Mouse (Mus musculus): ENCODE data around the gene Tnfrsf11a. TPM values are rescaled to one million over a fixed set of nuclear protein-coding genes. Genes with fewer than 3 reads are reported as not detected.

Gene Tnfrsf11a
- 7.0 and 8.4 TPM in 2 replicates for polyA plus RNA-seq (2015; fragmentation: Nextera tagmentation; extraction: Ambion mirVana)

GRCm38 (mm10) chr1:105780457-105781364, at the start of gene Tnfrsf11a:
Tnfrsf11a (plus strand) TSS chr1:105780718.
- Histone ChIP-seq H3K9ac (ENCODE audit: low read depth, low read length) (peak within 1 kb of the TSS; percentile 92), H3K9me3 (ENCODE audit: control insufficient read depth, low read length) (no peaks in the 10 kb centered on the region), H3K27me3 (replicated peaks; ENCODE audit: control insufficient read depth, insufficient read depth, low read length) (no peaks in the 10 kb centered on the region), H3K4me3 (ENCODE audit: low read length) (peak within 1 kb of the TSS; percentile 83), H3K4me1 (ENCODE audit: control insufficient read depth, insufficient read depth, low read length) (peaks cover 8% of the 10 kb centered on the region), H3K36me3 (ENCODE audit: control insufficient read depth, insufficient read depth, low read length) (no peaks in the 10 kb centered on the region), H3K27ac (ENCODE audit: low read length) (peak within 1 kb of the TSS; percentile 76), H3K4me2 (ENCODE audit: low read depth, low read length) (peak within 1 kb of the TSS; percentile 84)
- peak; percentile 77 for ATAC-seq
- WGBS, result 3% methylated on average over 61 of the region's 77 CpGs

GRCm38 (mm10) chr1:105735318-105735717, 45.2 kb upstream of the Tnfrsf11a start:
- Histone ChIP-seq H3K4me2 (ENCODE audit: low read depth, low read length) (no peak overlapping the region), H3K9ac (ENCODE audit: low read depth, low read length) (no peak overlapping the region), H3K27me3 (replicated peaks; ENCODE audit: control insufficient read depth, insufficient read depth, low read length) (no peaks in the 10 kb centered on the region), H3K27ac (ENCODE audit: low read length) (no peak overlapping the region), H3K4me3 (ENCODE audit: low read length) (no peak overlapping the region), H3K36me3 (ENCODE audit: control insufficient read depth, insufficient read depth, low read length) (no peaks in the 10 kb centered on the region; the same call in 1 of the 2 replicates), H3K4me1 (ENCODE audit: control insufficient read depth, insufficient read depth, low read length) (no peaks in the 10 kb centered on the region), H3K9me3 (ENCODE audit: control insufficient read depth, low read length) (no peaks in the 10 kb centered on the region)
- 76% methylated on average over 3 of the region's 3 CpGs for WGBS
- ATAC-seq, result 0 out of 2 replicates have a peak, but pooled peaks have one; percentile 34

GRCm38 (mm10) chr1:105738334-105738733, 42.2 kb upstream of the Tnfrsf11a start:
- WGBS, result 72% methylated on average over 6 of the region's 6 CpGs
- Histone ChIP-seq H3K27ac (ENCODE audit: low read length) (no peak overlapping the region), H3K9ac (ENCODE audit: low read depth, low read length) (no peak overlapping the region), H3K4me1 (ENCODE audit: control insufficient read depth, insufficient read depth, low read length) (no peaks in the 10 kb centered on the region), H3K4me3 (ENCODE audit: low read length) (no peak overlapping the region), H3K9me3 (ENCODE audit: control insufficient read depth, low read length) (no peaks in the 10 kb centered on the region), H3K4me2 (ENCODE audit: low read depth, low read length) (no peak overlapping the region), H3K27me3 (replicated peaks; ENCODE audit: control insufficient read depth, insufficient read depth, low read length) (no peaks in the 10 kb centered on the region), H3K36me3 (ENCODE audit: control insufficient read depth, insufficient read depth, low read length) (peaks cover 3% of the 10 kb centered on the region)
- peak; percentile 56 for ATAC-seq

GRCm38 (mm10) chr1:105739493-105739892, 41.0 kb upstream of the Tnfrsf11a start:
- Histone ChIP-seq H3K27ac (ENCODE audit: low read length) (no peak overlapping the region), H3K4me3 (ENCODE audit: low read length) (no peak overlapping the region), H3K36me3 (ENCODE audit: control insufficient read depth, insufficient read depth, low read length) (peaks cover 7% of the 10 kb centered on the region), H3K4me1 (ENCODE audit: control insufficient read depth, insufficient read depth, low read length) (no peaks in the 10 kb centered on the region), H3K27me3 (replicated peaks; ENCODE audit: control insufficient read depth, insufficient read depth, low read length) (no peaks in the 10 kb centered on the region), H3K9ac (ENCODE audit: low read depth, low read length) (no peak overlapping the region), H3K9me3 (ENCODE audit: control insufficient read depth, low read length) (no peaks in the 10 kb centered on the region), H3K4me2 (ENCODE audit: low read depth, low read length) (no peak overlapping the region)
- peak; percentile 91 for ATAC-seq

- Histone ChIP-seq H3K36me3 (ENCODE audit: control insufficient read depth, insufficient read depth, low read length) (peaks cover 7% of the 10 kb centered on the region), H3K27ac (ENCODE audit: low read length) (no peak overlapping the region), H3K9ac (ENCODE audit: low read depth, low read length) (no peak overlapping the region), H3K4me1 (ENCODE audit: control insufficient read depth, insufficient read depth, low read length) (no peaks in the 10 kb centered on the region), H3K4me3 (ENCODE audit: low read length) (no peak overlapping the region), H3K9me3 (ENCODE audit: control insufficient read depth, low read length) (no peaks in the 10 kb centered on the region), H3K4me2 (ENCODE audit: low read depth, low read length) (no peak overlapping the region), H3K27me3 (replicated peaks; ENCODE audit: control insufficient read depth, insufficient read depth, low read length) (no peaks in the 10 kb centered on the region)
- no peak for ATAC-seq
- WGBS, result 90% methylated on average over 1 of the region's 1 CpGs
Observed at GRCm38 (mm10) chr1:105742481-105742880, 38.0 kb upstream of the Tnfrsf11a start.

- no peak for ATAC-seq
- 80% methylated on average over 1 of the region's 1 CpGs for WGBS
- Histone ChIP-seq H3K27me3 (replicated peaks; ENCODE audit: control insufficient read depth, insufficient read depth, low read length) (no peaks in the 10 kb centered on the region), H3K4me1 (ENCODE audit: control insufficient read depth, insufficient read depth, low read length) (no peaks in the 10 kb centered on the region), H3K36me3 (ENCODE audit: control insufficient read depth, insufficient read depth, low read length) (peaks cover 7% of the 10 kb centered on the region), H3K27ac (ENCODE audit: low read length) (no peak overlapping the region), H3K9me3 (ENCODE audit: control insufficient read depth, low read length) (no peaks in the 10 kb centered on the region), H3K9ac (ENCODE audit: low read depth, low read length) (no peak overlapping the region), H3K4me2 (ENCODE audit: low read depth, low read length) (no peak overlapping the region), H3K4me3 (ENCODE audit: low read length) (no peak overlapping the region)
Observed at GRCm38 (mm10) chr1:105746444-105746843, 34.1 kb upstream of the Tnfrsf11a start.

- Histone ChIP-seq H3K4me2 (ENCODE audit: low read depth, low read length) (no peak overlapping the region), H3K9ac (ENCODE audit: low read depth, low read length) (no peak overlapping the region), H3K27me3 (replicated peaks; ENCODE audit: control insufficient read depth, insufficient read depth, low read length) (no peaks in the 10 kb centered on the region), H3K27ac (ENCODE audit: low read length) (no peak overlapping the region), H3K4me1 (ENCODE audit: control insufficient read depth, insufficient read depth, low read length) (0 out of 2 replicates have a peak, but pooled peaks cover under 1% of the 10 kb centered on the region), H3K9me3 (ENCODE audit: control insufficient read depth, low read length) (no peaks in the 10 kb centered on the region), H3K36me3 (ENCODE audit: control insufficient read depth, insufficient read depth, low read length) (peaks cover 5% of the 10 kb centered on the region), H3K4me3 (ENCODE audit: low read length) (no peak overlapping the region)
- no peak for ATAC-seq
- WGBS, result 87% methylated on average over 5 of the region's 5 CpGs
Observed at GRCm38 (mm10) chr1:105746858-105747596, 33.5 kb upstream of the Tnfrsf11a start.

- Histone ChIP-seq H3K27me3 (replicated peaks; ENCODE audit: control insufficient read depth, insufficient read depth, low read length) (no peaks in the 10 kb centered on the region), H3K4me1 (ENCODE audit: control insufficient read depth, insufficient read depth, low read length) (0 out of 2 replicates have a peak, but pooled peaks cover 3% of the 10 kb centered on the region), H3K9me3 (ENCODE audit: control insufficient read depth, low read length) (no peaks in the 10 kb centered on the region), H3K4me3 (ENCODE audit: low read length) (no peak overlapping the region), H3K4me2 (ENCODE audit: low read depth, low read length) (no peak overlapping the region), H3K9ac (ENCODE audit: low read depth, low read length) (no peak overlapping the region), H3K36me3 (ENCODE audit: control insufficient read depth, insufficient read depth, low read length) (0 out of 2 replicates have a peak, but pooled peaks cover 4% of the 10 kb centered on the region), H3K27ac (ENCODE audit: low read length) (no peak overlapping the region)
- 93% methylated on average over 4 of the region's 4 CpGs for WGBS
- ATAC-seq, result no peak
Observed at GRCm38 (mm10) chr1:105748091-105748799, 32.3 kb upstream of the Tnfrsf11a start.

GRCm38 (mm10) chr1:105752196-105752595, 28.3 kb upstream of the Tnfrsf11a start:
- ATAC-seq, result no peak
- H3K27ac ChIP-seq (ENCODE audit: low read length), result no peak overlapping the region; the same call in 1 of the 2 replicates
- H3K4me3 ChIP-seq (ENCODE audit: low read length), result no peak overlapping the region
- no peaks in the 10 kb centered on the region for H3K9me3 ChIP-seq (ENCODE audit: control insufficient read depth, low read length)
- H3K4me1 ChIP-seq (ENCODE audit: control insufficient read depth, insufficient read depth, low read length), result 0 out of 2 replicates have a peak, but pooled peaks cover 3% of the 10 kb centered on the region
- no peaks in the 10 kb centered on the region for H3K27me3 ChIP-seq (replicated peaks; ENCODE audit: control insufficient read depth, insufficient read depth, low read length)
- 71% methylated on average over 4 of the region's 4 CpGs for WGBS
- H3K4me2 ChIP-seq (ENCODE audit: low read depth, low read length), result no peak overlapping the region
- H3K9ac ChIP-seq (ENCODE audit: low read depth, low read length), result no peak overlapping the region
- H3K36me3 ChIP-seq (ENCODE audit: control insufficient read depth, insufficient read depth, low read length), result no peaks in the 10 kb centered on the region
